Mouse (Mus musculus): ENCODE measurements around the gene Tmem151a.

- TF ChIP-seq POLR2A (IDR thresholded peaks at IDR 0.05; ENCODE audit: insufficient read depth, low read depth, low read length) = peak; percentile 63
- TF ChIP-seq CTCF (IDR thresholded peaks at IDR 0.05) = peak; percentile 64
- TF ChIP-seq EP300 (IDR thresholded peaks at IDR 0.05; ENCODE audit: insufficient read depth, low read depth, low read length) = no peak
These were observed 46.6 kb downstream of the Tmem151a start, which contains the start of the genes B4gat1 and AC124502.3 for GRCm38 (mm10) chr19:5038709-5039156.
